Mouse (Mus musculus): Measurements from ENCODE around the gene Hecw2.

Gene Hecw2

GRCm38 (mm10) chr1:53890380-53890779 lies 304.6 kb downstream of the Hecw2 start:
- CTCF ChIA-PET: interaction anchor here (0.6 to 0.8 kb wide), 2 partner anchors 38 to 1240 kb away, joined by 3 to 5 read pairs; no protein-coding TSS in a partner anchor

GRCm38 (mm10) chr1:53889806-53890205 lies 305.2 kb downstream of the Hecw2 start:
- CTCF ChIA-PET: interaction anchor here (0.6 to 0.8 kb wide), 2 partner anchors 37 to 66 kb away, joined by 3 to 5 read pairs; no protein-coding TSS in a partner anchor

- CTCF ChIA-PET: interaction anchor here (0.6 to 1.1 kb wide), 3 partner anchors 18 to 62 kb away, joined by 3 to 4 read pairs (median 3); no protein-coding TSS in a partner anchor
Measured at GRCm38 (mm10) chr1:53882480-53882879, 312.5 kb downstream of the Hecw2 start.

- CTCF ChIA-PET: no interaction called here
Measured at GRCm38 (mm10) chr1:53875919-53876318, 319.0 kb downstream of the Hecw2 start.

- CTCF ChIA-PET: interaction anchor here (0.7 kb wide), 1 partner anchor 20 kb away, joined by 3 read pairs; no protein-coding TSS in a partner anchor
Measured at GRCm38 (mm10) chr1:53867316-53867715, 327.7 kb downstream of the Hecw2 start.

- CTCF ChIA-PET: interaction anchor here (0.9 to 1.2 kb wide), 2 partner anchors 11 to 44 kb away, joined by 3 to 20 read pairs; no protein-coding TSS in a partner anchor
Measured at GRCm38 (mm10) chr1:53866374-53866902, 328.5 kb downstream of the Hecw2 start.

GRCm38 (mm10) chr1:53864046-53864445 lies 330.9 kb downstream of the Hecw2 start:
- CTCF ChIA-PET: interaction anchor here (0.7 to 1.2 kb wide), 2 partner anchors 8 to 18 kb away, joined by 3 to 4 read pairs; no protein-coding TSS in a partner anchor

- CTCF ChIA-PET: no interaction called here
Measured at GRCm38 (mm10) chr1:53860611-53861010, 334.4 kb downstream of the Hecw2 start.

GRCm38 (mm10) chr1:53859175-53859574 lies 335.8 kb downstream of the Hecw2 start:
- CTCF ChIA-PET: no interaction called here

- CTCF ChIA-PET: interaction anchor here (0.5 to 1.1 kb wide), 4 partner anchors 8 to 80 kb away, joined by 3 to 4 read pairs (median 3); no protein-coding TSS in a partner anchor
Measured at GRCm38 (mm10) chr1:53856501-53857103, 338.4 kb downstream of the Hecw2 start.

- CTCF ChIA-PET: interaction anchor here (1.0 to 1.1 kb wide), 3 partner anchors 9 to 80 kb away, joined by 3 read pairs; no protein-coding TSS in a partner anchor
Measured at GRCm38 (mm10) chr1:53855732-53856131, 339.2 kb downstream of the Hecw2 start.

GRCm38 (mm10) chr1:53852086-53852610 lies 342.8 kb downstream of the Hecw2 start:
- CTCF ChIA-PET: interaction anchor here (0.7 to 2.2 kb wide), 4 partner anchors 28 to 1706 kb away, joined by 3 to 16 read pairs (median 6); no protein-coding TSS in a partner anchor

- CTCF ChIA-PET: no interaction called here
Measured at GRCm38 (mm10) chr1:53851334-53851733, 343.6 kb downstream of the Hecw2 start.

- CTCF ChIA-PET: no interaction called here
Measured at GRCm38 (mm10) chr1:53850891-53851290, 344.1 kb downstream of the Hecw2 start.

GRCm38 (mm10) chr1:53846665-53847237 lies 348.2 kb downstream of the Hecw2 start:
- CTCF ChIA-PET: interaction anchor here (0.5 to 0.8 kb wide), 2 partner anchors 21 to 72 kb away, joined by 3 to 5 read pairs; no protein-coding TSS in a partner anchor

- CTCF ChIA-PET: interaction anchor here (0.6 to 1.0 kb wide), 4 partner anchors 28 to 73 kb away, joined by 3 to 4 read pairs (median 3); no protein-coding TSS in a partner anchor
Measured at GRCm38 (mm10) chr1:53845854-53846253, 349.1 kb downstream of the Hecw2 start.

GRCm38 (mm10) chr1:53844914-53845612 lies 349.9 kb downstream of the Hecw2 start:
- CTCF ChIA-PET: interaction anchor here (0.6 to 1.0 kb wide), 5 partner anchors 27 to 72 kb away, joined by 3 to 17 read pairs (median 3); no protein-coding TSS in a partner anchor

- CTCF ChIA-PET: interaction anchor here (0.7 to 1.4 kb wide), 4 partner anchors 17 to 52 kb away, joined by 3 to 17 read pairs (median 4); no protein-coding TSS in a partner anchor
Measured at GRCm38 (mm10) chr1:53844122-53844913, 350.6 kb downstream of the Hecw2 start.

- CTCF ChIA-PET: interaction anchor here (0.6 to 1.4 kb wide), 5 partner anchors 39 to 52 kb away, joined by 3 to 16 read pairs (median 4); no protein-coding TSS in a partner anchor
Measured at GRCm38 (mm10) chr1:53843051-53843450, 351.9 kb downstream of the Hecw2 start.

GRCm38 (mm10) chr1:53841080-53841479 lies 353.9 kb downstream of the Hecw2 start:
- CTCF ChIA-PET: interaction anchor here (0.5 kb wide), 1 partner anchor 76 kb away, joined by 17 read pairs; no protein-coding TSS in a partner anchor

All from spleen, embryonic (tissue).